Mouse (Mus musculus) kidney, embryonic 16.5 days (tissue): Measurements from ENCODE around the gene Adamts7. TPM values are rescaled to one million over a fixed set of nuclear protein-coding genes. Genes with fewer than 3 reads are reported as not detected.

ENCODE experiments used
- ATAC-seq: fragments of 200-750 bp; cut with Nextera tagmentation; 2 replicates; pipeline ENCODE4 v1.8.0; 2017; ENCODE audit warnings: moderate TSS enrichment; ENCODE audit not compliant: low FRiP score, low TSS enrichment
- H3K27ac ChIP-seq: fragments of 300-500 bp; sonication (generic); 2 replicates; pipeline ENCODE4 v1.5.1; 2014; ENCODE audit warnings: low read length
- H3K27me3 ChIP-seq: fragments of 300-500 bp; sonication (generic); 2 replicates; pipeline ENCODE4 v1.6.1; 2014; ENCODE audit warnings: low read length, control low read depth, mixed read lengths; ENCODE audit not compliant: insufficient read depth
- H3K36me3 ChIP-seq: fragments of 300-500 bp; sonication (generic); 2 replicates; pipeline ENCODE4 v1.6.1; 2014; ENCODE audit warnings: low read length, control low read depth, mixed read lengths; ENCODE audit not compliant: insufficient read depth
- H3K4me1 ChIP-seq: fragments of 300-500 bp; sonication (generic); 2 replicates; pipeline ENCODE4 v1.6.1; 2014; ENCODE audit warnings: low read length, control low read depth, mixed read lengths; ENCODE audit not compliant: insufficient read depth
- H3K4me2 ChIP-seq: fragments of 300-500 bp; sonication (generic); replicated peaks from 2 replicates; pipeline ENCODE4 v1.6.1; 2014; ENCODE audit warnings: low read depth, low read length
- H3K4me3 ChIP-seq: fragments of 300-500 bp; sonication (generic); 2 replicates; pipeline ENCODE4 v1.5.1; 2014; ENCODE audit warnings: mild to moderate bottlenecking, low read length
- H3K9ac ChIP-seq: fragments of 300-500 bp; sonication (generic); replicated peaks from 2 replicates; pipeline ENCODE4 v1.6.1; 2014; ENCODE audit warnings: low read length
- H3K9me3 ChIP-seq: fragments of 300-500 bp; sonication (generic); 2 replicates; pipeline ENCODE4 v1.6.1; 2016; ENCODE audit warnings: low read length, control low read depth
- WGBS: fragments of 180-500 bp; shearing (Covaris S2); extraction: QIAGEN DNeasy Blood & Tissue Kit; methylation state at CpG from one replicate; pipeline ENCODE4 v1.1.7; 2014; 5-methylcytosine and 5-hydroxymethylcytosine counted together
- polyA plus RNA-seq: library from polyadenylated mRNA; unstranded; fragments of >200 nt; fragmentation: Nextera tagmentation; extraction: Ambion mirVana; gene quantifications from 2 replicates; pipeline ENCODE4 v1.2.1, GENCODE M21; 2015

Gene Adamts7
- polyA plus RNA-seq, 1 experiment from 2014 or later, result 17.5 TPM

DNA sequence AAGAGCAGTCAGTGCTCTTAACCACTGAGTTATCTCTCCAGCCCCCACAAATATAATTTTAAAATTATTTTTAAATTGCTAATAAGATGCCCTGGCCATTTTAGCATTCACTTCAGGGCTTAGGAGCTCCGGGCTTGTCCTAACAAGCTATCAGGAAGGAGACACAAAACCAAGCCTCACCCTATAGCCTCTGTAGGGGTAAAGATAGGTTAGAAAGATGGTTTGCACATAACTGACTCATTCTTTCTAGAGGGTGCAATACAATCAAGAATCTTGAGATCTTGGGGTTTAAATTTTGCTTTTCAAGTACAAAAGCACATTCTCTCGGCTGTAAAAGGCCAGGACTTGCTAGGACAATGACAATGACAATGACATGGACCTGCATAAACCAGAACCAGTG is 86.2 kb downstream of the Adamts7 start:
- 88% methylated on average over 2 of the region's 2 CpGs for WGBS
- no peak overlapping the region for H3K9ac ChIP-seq
- H3K36me3 ChIP-seq, result no peaks in the 10 kb centered on the region; the same call in 1 of the 2 replicates
- no peak overlapping the region for H3K4me2 ChIP-seq
- H3K4me1 ChIP-seq, result no peaks in the 10 kb centered on the region
- no peak overlapping the region for H3K27ac ChIP-seq
- no peaks in the 10 kb centered on the region for H3K9me3 ChIP-seq
- ATAC-seq, result no peak
- no peak overlapping the region for H3K4me3 ChIP-seq
- no peaks in the 10 kb centered on the region for H3K27me3 ChIP-seq

DNA sequence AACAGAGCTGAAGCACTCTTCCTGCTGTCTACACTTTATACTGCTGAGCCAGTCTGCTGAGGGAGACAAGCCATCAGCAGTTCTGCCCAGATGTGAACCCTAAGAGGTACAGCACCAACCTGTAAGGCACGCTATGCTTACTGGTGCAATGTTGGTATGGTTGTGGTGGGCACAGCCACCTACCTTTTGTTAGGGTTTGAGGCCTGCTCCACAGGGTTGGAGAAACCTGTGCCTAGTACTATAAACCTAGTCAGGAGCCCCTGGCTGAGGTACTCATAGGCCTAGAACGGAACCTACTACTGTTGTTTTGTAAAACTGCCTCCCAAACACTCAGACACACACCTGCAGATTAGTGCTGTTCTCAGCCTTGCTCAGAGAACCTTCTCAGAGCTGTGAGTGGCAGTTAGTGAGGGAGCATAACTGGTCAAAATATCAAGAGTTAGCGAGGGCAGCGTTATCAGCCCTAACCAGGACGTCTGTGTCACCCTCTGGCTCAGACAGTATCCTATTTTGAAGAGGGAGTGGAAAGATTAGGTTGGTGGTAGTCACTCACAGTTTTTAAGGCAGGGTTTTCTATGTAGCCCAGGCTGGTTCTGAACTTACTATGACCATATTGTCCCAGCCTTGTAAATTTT is 87.4 kb downstream of the Adamts7 start:
- no peak overlapping the region for H3K27ac ChIP-seq
- WGBS, result 83% methylated on average over 5 of the region's 5 CpGs

DNA sequence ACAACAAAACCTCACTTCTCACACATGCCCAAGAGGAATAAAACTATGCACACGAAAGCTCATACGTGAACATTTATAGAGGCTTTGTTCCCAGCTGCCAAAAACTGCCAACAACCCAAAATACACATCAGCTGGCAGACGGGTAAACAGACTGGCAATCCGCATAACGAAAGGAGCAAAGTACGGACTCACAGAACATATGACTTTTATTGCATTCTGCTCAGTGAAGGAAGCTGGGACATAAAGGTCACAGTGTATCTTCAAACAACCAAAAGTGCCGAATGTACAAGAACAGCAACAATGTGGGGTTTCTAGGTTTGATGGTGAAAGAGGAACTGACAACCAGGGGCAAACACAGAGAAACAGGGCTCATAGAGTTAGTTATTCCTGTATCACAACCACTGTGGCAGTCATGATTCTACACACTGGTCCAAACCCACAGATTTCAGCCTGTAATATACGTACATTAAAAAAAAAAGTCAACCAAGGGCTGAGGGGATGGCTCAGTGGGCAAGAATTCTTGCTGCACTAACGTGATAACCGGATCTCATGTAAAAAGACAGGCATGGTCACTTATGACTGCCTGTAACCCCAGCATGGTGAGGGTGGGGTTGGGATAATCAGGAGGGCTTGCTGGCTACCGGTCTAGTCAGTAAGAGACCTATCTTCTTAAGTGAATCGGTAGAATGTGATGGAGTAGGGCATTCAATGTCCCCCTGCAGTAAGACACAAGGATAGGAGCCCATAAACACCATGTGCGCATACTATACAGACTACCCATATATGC is 88.3 kb downstream of the Adamts7 start:
- Histone ChIP-seq H3K27ac (no peak overlapping the region), H3K9me3 (no peaks in the 10 kb centered on the region), H3K4me2 (no peak overlapping the region), H3K36me3 (no peaks in the 10 kb centered on the region; the same call in 1 of the 2 replicates), H3K9ac (no peak overlapping the region), H3K27me3 (no peaks in the 10 kb centered on the region), H3K4me3 (no peak overlapping the region), H3K4me1 (no peaks in the 10 kb centered on the region)
- ATAC-seq, result no peak
- 82% methylated on average over 13 of the region's 13 CpGs for WGBS

More for the DNA sequence above, 87.4 kb downstream of the Adamts7 start:
- H3K27me3 ChIP-seq, result no peaks in the 10 kb centered on the region
- H3K36me3 ChIP-seq, result no peaks in the 10 kb centered on the region; the same call in 1 of the 2 replicates
- no peaks in the 10 kb centered on the region for H3K4me1 ChIP-seq
- H3K9ac ChIP-seq, result no peak overlapping the region
- no peak overlapping the region for H3K4me2 ChIP-seq
- H3K4me3 ChIP-seq, result no peak overlapping the region
- H3K9me3 ChIP-seq, result no peaks in the 10 kb centered on the region
- no peak for ATAC-seq

DNA sequence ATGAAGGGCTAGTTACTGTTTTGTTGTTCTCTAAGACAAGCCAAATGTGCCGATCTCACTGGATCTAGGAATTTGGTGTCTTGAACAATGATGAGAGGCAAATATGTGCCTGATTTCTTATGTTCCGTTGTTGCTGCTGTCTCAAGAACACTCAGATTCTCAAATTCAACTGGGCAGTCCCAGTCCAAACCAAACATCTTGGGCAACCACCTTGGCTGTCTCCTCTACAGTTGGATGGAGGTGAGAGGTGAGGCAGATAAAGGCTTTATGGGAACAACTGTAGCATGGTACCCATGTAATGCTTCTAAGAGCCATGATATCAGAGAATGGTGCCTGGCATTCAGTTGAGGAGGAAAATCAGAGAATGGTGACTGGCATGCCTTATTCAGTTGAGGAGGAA is 90.3 kb downstream of the Adamts7 start:
- WGBS, result 93% methylated on average over 2 of the region's 2 CpGs
- H3K9ac ChIP-seq, result no peak overlapping the region
- no peaks in the 10 kb centered on the region for H3K4me1 ChIP-seq
- H3K27me3 ChIP-seq, result no peaks in the 10 kb centered on the region
- H3K36me3 ChIP-seq, result no peaks in the 10 kb centered on the region
- ATAC-seq, result no peak
- no peak overlapping the region for H3K27ac ChIP-seq
- no peak overlapping the region for H3K4me2 ChIP-seq
- H3K4me3 ChIP-seq, result no peak overlapping the region
- no peaks in the 10 kb centered on the region for H3K9me3 ChIP-seq

DNA sequence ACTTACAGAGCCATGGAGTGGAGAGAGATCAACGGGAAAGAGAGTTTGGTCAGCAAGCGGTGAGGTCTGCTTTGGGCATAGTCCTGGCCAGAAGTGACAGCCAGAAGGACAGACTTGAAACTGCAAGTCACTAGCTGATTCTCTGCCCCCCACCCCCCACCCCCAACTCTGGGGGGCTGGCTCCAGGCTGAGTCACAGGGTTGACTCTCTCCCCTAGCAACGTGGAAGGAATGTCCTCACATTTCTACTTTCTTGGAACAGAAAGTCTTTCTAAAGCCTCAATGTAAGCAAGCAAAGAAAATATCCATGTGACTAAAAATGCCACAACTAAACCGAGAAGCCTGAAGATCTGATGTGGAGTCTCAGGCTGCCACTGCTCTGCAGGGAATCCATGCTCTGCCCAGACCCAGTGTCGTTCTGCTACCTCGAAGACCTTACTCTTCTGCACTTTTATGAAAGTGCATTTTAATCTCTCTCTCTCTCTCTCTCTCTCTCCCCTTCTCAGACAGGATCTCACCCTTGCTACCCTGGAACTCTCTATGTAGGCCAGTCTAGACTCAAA is 93.1 kb downstream of the Adamts7 start:
- Histone ChIP-seq H3K9ac (no peak overlapping the region), H3K27me3 (no peaks in the 10 kb centered on the region), H3K4me3 (no peak overlapping the region), H3K4me1 (peaks cover 12% of the 10 kb centered on the region), H3K4me2 (no peak overlapping the region), H3K27ac (no peak overlapping the region), H3K9me3 (no peaks in the 10 kb centered on the region), H3K36me3 (no peaks in the 10 kb centered on the region)
- 75% methylated on average over 6 of the region's 6 CpGs for WGBS
- ATAC-seq, result no peak

DNA sequence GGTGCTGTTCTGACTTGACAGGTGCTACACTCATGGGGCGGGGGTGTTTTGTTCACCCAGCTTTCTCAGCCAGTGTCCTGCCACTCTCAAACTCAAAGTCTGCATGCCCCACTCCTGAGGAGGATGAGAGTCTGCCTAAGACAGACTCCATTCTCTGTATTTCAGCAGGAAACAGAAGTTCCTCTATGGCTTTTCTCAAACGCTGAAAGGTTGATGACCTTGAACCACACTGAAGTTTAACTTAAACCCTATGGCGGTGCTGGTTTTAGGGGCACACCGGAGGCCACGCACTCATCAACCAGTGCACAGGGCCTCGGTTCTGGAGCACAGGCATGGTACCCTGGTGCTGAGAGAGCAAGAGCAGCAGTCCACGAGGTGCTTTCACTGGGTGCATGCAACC is 94.4 kb downstream of the Adamts7 start:
- Histone ChIP-seq H3K27me3 (no peaks in the 10 kb centered on the region), H3K9me3 (no peaks in the 10 kb centered on the region), H3K36me3 (no peaks in the 10 kb centered on the region), H3K4me1 (peaks cover 16% of the 10 kb centered on the region), H3K4me2 (no peak overlapping the region), H3K9ac (no peak overlapping the region), H3K4me3 (no peak overlapping the region), H3K27ac (no peak overlapping the region)
- ATAC-seq, result no peak
- WGBS, result 72% methylated on average over 7 of the region's 7 CpGs

Other genes starting within 250 kb of the Adamts7 start
- 123 and 152 TPM in 2 replicates for gene Ctsh, start 108.9 kb upstream of the Adamts7 start, polyA plus RNA-seq
- gene Morf4l1, start 48.3 kb upstream of the Adamts7 start, polyA plus RNA-seq, result 444 and 471 TPM in 2 replicates
- gene Tbc1d2b, start 107.7 kb downstream of the Adamts7 start, polyA plus RNA-seq, result 12.8 and 12.9 TPM in 2 replicates